Mouse (Mus musculus): Measurements from ENCODE around the gene Tmem53. TPM values are rescaled to one million over a fixed set of nuclear protein-coding genes. Genes with fewer than 3 reads are reported as not detected.

Tmem53 gene
- polyA plus RNA-seq, 2 experiments, result 2.4 to 6.7 TPM

DNA sequence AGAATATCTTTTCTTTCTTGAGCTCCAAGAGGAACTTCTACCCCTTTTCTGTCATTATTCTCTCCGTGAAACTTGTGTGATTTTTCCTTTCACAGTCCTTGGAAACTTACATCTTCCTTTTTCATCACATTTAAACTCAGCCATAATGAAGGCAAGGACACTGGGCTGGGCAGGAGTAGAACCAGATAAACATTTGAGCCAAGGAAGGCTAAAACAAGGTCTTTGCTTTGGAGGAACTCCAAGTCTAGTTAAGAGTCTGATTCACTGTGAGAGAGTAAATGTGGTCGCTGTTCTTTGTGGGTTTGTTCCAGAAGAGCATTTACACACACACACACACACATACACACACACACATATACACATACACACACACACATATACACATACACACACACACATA, 39.9 kb downstream of the Tmem53 start:
- H3K9me3 ChIP-seq (ENCODE audit: control insufficient read depth, low read length), result no peaks in the 10 kb centered on the region
- H3K4me1 ChIP-seq (replicated peaks; ENCODE audit: control insufficient read depth in 2 of 2, insufficient read depth in 2 of 2, low read length in 1 of 2), result peaks cover 6 to 16% of the 10 kb centered on the region in 2 experiments; a peak in 3 of 4 replicates
- ATAC-seq (ENCODE audit: insufficient read depth) (no peak), DNase-seq (ENCODE audit: low read depth in 3 of 3, low spot score in 3 of 3) (no peak)
- H3K4me2 ChIP-seq (ENCODE audit: low read depth), result no peak overlapping the region
- H3K4me3 ChIP-seq (ENCODE audit: insufficient read depth in 1 of 2, low read depth in 2 of 2, low read length in 2 of 2), result no peak overlapping the region
- no peak overlapping the region for H3K27ac ChIP-seq
- H3K27me3 ChIP-seq (ENCODE audit: control insufficient read depth, insufficient read depth, low read length), result no peaks in the 10 kb centered on the region
- H3K36me3 ChIP-seq (replicated peaks; ENCODE audit: control insufficient read depth, insufficient read depth, low read depth), result peaks cover 8% of the 10 kb centered on the region
- TF ChIP-seq EP300 (IDR thresholded peaks at IDR 0.05; ENCODE audit: low read depth) (no peak), CTCF (IDR thresholded peaks at IDR 0.05; ENCODE audit: low read depth) (no peak)
- WGBS (ENCODE audit: insufficient replicate concordance), result 53% methylated on average over 2 of the region's 2 CpGs
- H3K9ac ChIP-seq (replicated peaks), result no peak overlapping the region

DNA sequence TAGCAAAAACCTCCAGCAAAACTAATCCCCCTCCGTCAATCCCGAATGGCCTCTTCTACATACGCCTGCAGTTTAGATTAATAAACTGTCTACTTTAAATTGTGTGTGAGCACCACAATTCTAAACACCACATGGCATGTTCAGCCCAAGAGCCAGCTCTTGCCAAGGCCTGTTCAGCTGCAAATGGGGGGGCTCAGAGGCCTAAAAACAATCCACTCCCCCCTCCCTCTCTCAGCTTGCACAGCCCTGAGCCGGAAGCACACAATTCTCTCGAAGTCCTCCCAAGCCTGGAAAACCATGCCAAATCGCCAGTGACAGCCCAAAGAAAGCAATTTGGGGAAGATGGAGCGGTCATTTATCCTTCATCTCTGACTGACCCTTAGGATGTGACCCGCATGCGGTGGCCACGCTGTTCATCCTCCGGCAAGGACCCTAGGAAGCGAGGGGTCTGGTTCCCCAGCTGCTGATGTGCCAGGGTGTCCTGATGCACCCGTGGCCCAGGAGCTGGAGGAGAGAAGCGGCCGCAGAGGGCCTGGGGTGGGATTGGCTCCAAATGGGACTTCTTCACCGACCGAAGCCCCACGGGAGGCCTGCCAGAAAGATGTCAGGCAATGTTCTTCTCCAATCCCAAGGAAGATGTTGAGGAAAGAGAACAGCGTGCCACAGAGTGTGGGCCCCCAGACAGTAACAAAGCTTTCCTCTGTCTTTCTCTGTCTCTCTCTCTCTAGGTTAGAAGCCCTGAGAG, 45.3 kb downstream of the Tmem53 start:
- WGBS (ENCODE audit: insufficient replicate concordance), result 80% methylated on average over 19 of the region's 19 CpGs

DNA sequence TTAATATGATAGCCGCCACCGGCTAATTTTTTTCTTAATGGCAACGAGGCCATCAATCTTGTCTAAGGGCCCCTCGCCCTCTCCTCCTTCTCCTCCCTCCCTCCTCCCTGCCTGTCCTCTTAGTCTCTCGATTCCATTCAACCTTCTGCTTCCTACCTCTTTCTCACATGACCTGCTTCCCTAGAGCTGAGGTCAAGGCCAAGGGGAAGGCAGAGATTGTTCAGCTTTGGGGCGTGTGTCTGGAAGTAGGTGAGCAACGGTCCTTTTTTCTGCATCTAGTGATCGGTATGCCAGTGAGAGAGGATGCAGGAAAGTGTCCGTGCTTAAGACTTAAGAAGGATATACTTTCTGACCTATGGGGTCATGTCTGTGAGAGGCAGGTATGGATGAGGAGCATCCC, 46.1 kb downstream of the Tmem53 start:
- Histone ChIP-seq H3K9me3 (ENCODE audit: control insufficient read depth, low read length) (no peaks in the 10 kb centered on the region), H3K9ac (replicated peaks) (no peak overlapping the region), H3K36me3 (replicated peaks; ENCODE audit: control insufficient read depth, insufficient read depth, low read depth) (no peaks in the 10 kb centered on the region), H3K4me1 (replicated peaks; ENCODE audit: control insufficient read depth in 2 of 2, insufficient read depth in 2 of 2, low read length in 1 of 2) (no peaks in the 10 kb centered on the region), H3K27ac (no peak overlapping the region), H3K27me3 (ENCODE audit: control insufficient read depth, insufficient read depth, low read length) (peaks cover 14% of the 10 kb centered on the region), H3K4me2 (ENCODE audit: low read depth) (no peak overlapping the region), H3K4me3 (ENCODE audit: insufficient read depth in 1 of 2, low read depth in 2 of 2, low read length in 2 of 2) (no peak overlapping the region)
- 67% methylated on average over 9 of the region's 9 CpGs for WGBS (ENCODE audit: insufficient replicate concordance)
- ATAC-seq (ENCODE audit: insufficient read depth) (no peak), DNase-seq (ENCODE audit: low read depth in 3 of 3, low spot score in 3 of 3) (no peak)
- no peak for TF ChIP-seq CTCF (IDR thresholded peaks at IDR 0.05; ENCODE audit: low read depth)
- TF ChIP-seq EP300 (IDR thresholded peaks at IDR 0.05; ENCODE audit: low read depth), result no peak

More for the DNA sequence above, 45.3 kb downstream of the Tmem53 start:
- no peak for DNase-seq (ENCODE audit: low read depth in 3 of 3, low spot score in 3 of 3)
- Histone ChIP-seq H3K9ac (replicated peaks) (no peak overlapping the region), H3K4me3 (ENCODE audit: insufficient read depth in 1 of 2, low read depth in 2 of 2, low read length in 2 of 2) (no peak overlapping the region), H3K4me2 (ENCODE audit: low read depth) (no peak overlapping the region), H3K36me3 (replicated peaks; ENCODE audit: control insufficient read depth, insufficient read depth, low read depth) (no peaks in the 10 kb centered on the region), H3K27me3 (ENCODE audit: control insufficient read depth, insufficient read depth, low read length) (peaks cover 6% of the 10 kb centered on the region), H3K4me1 (replicated peaks; ENCODE audit: control insufficient read depth in 2 of 2, insufficient read depth in 2 of 2, low read length in 1 of 2) (no peaks in the 10 kb centered on the region), H3K9me3 (ENCODE audit: control insufficient read depth, low read length) (no peaks in the 10 kb centered on the region), H3K27ac (no peak overlapping the region)
- TF ChIP-seq EP300 (IDR thresholded peaks at IDR 0.05; ENCODE audit: low read depth), result no peak
- TF ChIP-seq CTCF (IDR thresholded peaks at IDR 0.05; ENCODE audit: low read depth), result no peak
- ATAC-seq (ENCODE audit: insufficient read depth), result no peak

DNA sequence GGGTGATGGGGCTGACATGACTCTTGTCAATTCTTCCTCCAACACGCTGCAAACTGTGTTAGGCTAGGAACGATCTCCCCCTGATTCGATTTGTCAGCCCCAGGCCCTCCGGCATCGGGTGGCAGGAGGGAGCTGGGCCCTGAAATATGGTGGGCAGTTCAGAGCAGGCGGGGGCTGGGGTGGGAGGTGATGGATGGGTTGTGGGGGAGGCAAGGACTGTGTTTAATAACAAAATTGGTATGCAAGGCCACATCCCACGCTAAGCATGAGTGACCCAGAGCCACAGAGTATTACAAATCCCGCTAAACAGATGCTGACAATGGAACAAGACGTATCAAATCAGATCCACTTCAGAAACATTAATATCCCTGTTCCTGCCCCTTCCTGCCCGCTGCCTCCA, 48.2 kb downstream of the Tmem53 start:
- ATAC-seq (ENCODE audit: insufficient read depth), result no peak
- no peak for DNase-seq (ENCODE audit: low read depth in 3 of 3, low spot score in 3 of 3)
- 71% methylated on average over 10 of the region's 10 CpGs for WGBS (ENCODE audit: insufficient replicate concordance)
- TF ChIP-seq CTCF (IDR thresholded peaks at IDR 0.05; ENCODE audit: low read depth) (no peak), EP300 (IDR thresholded peaks at IDR 0.05; ENCODE audit: low read depth) (no peak)
- Histone ChIP-seq H3K36me3 (replicated peaks; ENCODE audit: control insufficient read depth, insufficient read depth, low read depth) (no peaks in the 10 kb centered on the region), H3K4me3 (ENCODE audit: insufficient read depth in 1 of 2, low read depth in 2 of 2, low read length in 2 of 2) (no peak overlapping the region), H3K9ac (replicated peaks) (no peak overlapping the region), H3K9me3 (ENCODE audit: control insufficient read depth, low read length) (no peaks in the 10 kb centered on the region), H3K27ac (no peak overlapping the region), H3K27me3 (ENCODE audit: control insufficient read depth, insufficient read depth, low read length) (peaks cover 35% of the 10 kb centered on the region), H3K4me2 (ENCODE audit: low read depth) (no peak overlapping the region), H3K4me1 (replicated peaks; ENCODE audit: control insufficient read depth in 2 of 2, insufficient read depth in 2 of 2, low read length in 1 of 2) (no peaks in the 10 kb centered on the region)

DNA sequence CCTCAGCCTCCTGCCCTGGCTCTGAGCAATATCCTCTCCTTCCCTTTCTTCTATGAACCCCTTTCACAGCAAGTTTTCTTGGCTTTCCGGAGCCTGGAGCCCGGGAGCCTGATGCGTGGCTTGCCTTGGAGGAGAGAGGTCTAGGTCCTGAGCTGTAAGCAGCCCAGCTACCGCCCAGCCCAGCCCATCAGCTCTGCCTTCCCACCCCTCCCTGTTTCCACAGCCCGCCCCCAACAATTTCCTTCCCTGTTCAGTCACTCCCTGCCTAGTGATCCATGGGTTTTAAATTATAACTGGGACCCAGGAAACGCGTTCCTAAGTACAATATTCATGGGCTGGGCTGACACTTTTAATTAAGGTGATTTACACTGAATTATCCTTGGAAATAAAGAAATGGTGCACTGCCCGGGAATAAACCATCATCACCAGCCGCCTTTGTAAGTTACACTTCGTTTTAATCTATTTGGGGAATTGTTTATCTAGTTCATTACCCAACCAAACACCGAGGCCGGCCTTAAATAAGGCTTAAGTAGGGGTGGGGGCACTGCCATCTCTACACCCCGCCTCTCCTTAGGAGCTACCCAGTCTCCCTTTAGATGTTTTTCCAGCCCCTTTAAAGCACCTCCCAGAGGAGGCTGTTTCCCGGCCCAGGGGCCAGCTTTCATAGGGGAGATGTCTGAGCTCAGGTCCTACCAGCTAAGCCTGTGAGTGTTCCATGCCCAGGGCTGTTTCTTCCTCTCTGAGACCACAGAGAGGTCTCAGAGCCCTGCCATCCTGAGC, 50.5 kb downstream of the Tmem53 start:
- H3K36me3 ChIP-seq (replicated peaks; ENCODE audit: control insufficient read depth, insufficient read depth, low read depth), result no peaks in the 10 kb centered on the region
- no peak overlapping the region for H3K4me3 ChIP-seq (ENCODE audit: insufficient read depth in 1 of 2, low read depth in 2 of 2, low read length in 2 of 2)
- WGBS (ENCODE audit: insufficient replicate concordance), result 37% methylated on average over 14 of the region's 14 CpGs
- H3K4me1 ChIP-seq (replicated peaks; ENCODE audit: control insufficient read depth in 2 of 2, insufficient read depth in 2 of 2, low read length in 1 of 2), result no peaks in the 10 kb centered on the region
- no peaks in the 10 kb centered on the region for H3K9me3 ChIP-seq (ENCODE audit: control insufficient read depth, low read length)
- H3K4me2 ChIP-seq (ENCODE audit: low read depth), result no peak overlapping the region
- peaks cover 50% of the 10 kb centered on the region for H3K27me3 ChIP-seq (ENCODE audit: control insufficient read depth, insufficient read depth, low read length)
- H3K27ac ChIP-seq, result no peak overlapping the region
- no peak for DNase-seq (ENCODE audit: low read depth in 3 of 3, low spot score in 3 of 3)
- ATAC-seq (ENCODE audit: insufficient read depth), result no peak
- TF ChIP-seq EP300 (IDR thresholded peaks at IDR 0.05; ENCODE audit: low read depth), result no peak
- TF ChIP-seq CTCF (IDR thresholded peaks at IDR 0.05; ENCODE audit: low read depth), result no peak
- no peak overlapping the region for H3K9ac ChIP-seq (replicated peaks)

All from liver, embryonic 14.5 days (tissue).